ENCODE assay signal across 21 mouse cellular contexts in the genomic region with DNA sequence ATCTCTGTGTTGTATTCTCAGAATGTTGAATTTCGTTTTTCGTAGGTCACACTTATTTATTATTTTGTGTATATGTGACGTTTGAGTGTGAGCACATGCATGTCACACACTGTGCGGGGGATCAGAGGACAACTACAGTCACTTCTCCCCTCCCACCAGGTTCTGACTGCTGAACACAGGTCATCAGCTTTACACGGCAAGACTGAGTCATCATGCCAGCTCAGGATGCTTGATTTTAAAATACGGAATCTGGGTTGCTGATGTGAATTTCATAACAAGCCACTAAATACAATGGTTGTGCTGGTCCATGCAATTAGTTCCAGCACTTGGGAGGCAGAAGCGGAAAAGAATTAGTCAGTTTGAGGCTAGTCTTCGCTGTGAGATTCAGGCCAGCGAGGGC. TPM values are rescaled to one million over a fixed set of nuclear protein-coding genes. Genes with fewer than 3 reads are reported as not detected.
DNase-seq lines count a peak whose midpoint lies in the region; ATAC-seq and TF ChIP-seq lines count a peak whose summit lies in the region.
"Had no signal": no experiment of that assay in that cellular context is flagged by ENCODE, and none has a peak within 500 bp of the region (broad histone marks: within the 10 kb centered on the region; RNA-seq: fewer than 3 reads in every experiment).

No protein-coding gene starts in this region.

- DNase-seq in hindbrain, embryonic 10.5 days (ENCODE audit: low spot score): no peak
- DNase-seq in induced T-regulatory cell, adult 2 months (ENCODE audit: low read depth): peak; percentile 31
- no peak for DNase-seq in left cerebral cortex, postnatal 4 days
- DNase-seq: adrenal gland, adult 2 months; cerebellum, adult 11-12 months; cerebellum, postnatal 36 days; embryo, embryonic 11 days; kidney, adult 8-10 months; kidney, postnatal 10 days; liver, postnatal 0 days had no signal

- H3K4me1 ChIP-seq in hindbrain, embryonic 15.5 days (replicated peaks): peaks cover 26% of the 10 kb centered on the region
- peaks cover 27% of the 10 kb centered on the region for H3K4me1 ChIP-seq in hindbrain, embryonic 10.5 days (replicated peaks)
- H3K4me1 ChIP-seq in E14TG2a.4 (replicated peaks; ENCODE audit: low read depth, low read length): peaks cover 47% of the 10 kb centered on the region
- H3K4me1 ChIP-seq in intestine, embryonic 16.5 days (ENCODE audit: control insufficient read depth, insufficient read depth, low read length): peaks cover 5% of the 10 kb centered on the region

- no peak for TF ChIP-seq CTCF in E14TG2a.4 (conservative IDR thresholded peaks at IDR 0.05; ENCODE audit: low read length)

- intact Hi-C loops in left cerebral cortex, postnatal 4 days (cut with DNase I): no loop called here

- no peaks in the 10 kb centered on the region for H3K9me3 ChIP-seq in hindbrain, embryonic 15.5 days
- H3K9me3 ChIP-seq in hindbrain, embryonic 10.5 days: no peaks in the 10 kb centered on the region
- no peaks in the 10 kb centered on the region for H3K9me3 ChIP-seq in E14TG2a.4 (ENCODE audit: low read length)
- no peaks in the 10 kb centered on the region for H3K9me3 ChIP-seq in intestine, embryonic 16.5 days (ENCODE audit: control insufficient read depth, low read length)
- H3K9me3 ChIP-seq: heart, embryonic 10.5 days; limb, embryonic 12.5 days; midbrain, embryonic 12.5 days; neural tube, embryonic 15.5 days had no signal

- H3K36me3 ChIP-seq in hindbrain, embryonic 15.5 days: peaks cover 10% of the 10 kb centered on the region
- H3K36me3 ChIP-seq in hindbrain, embryonic 10.5 days: peaks cover 17% of the 10 kb centered on the region
- peaks cover 8% of the 10 kb centered on the region for H3K36me3 ChIP-seq in E14TG2a.4 (ENCODE audit: insufficient read depth, low read length)
- no peaks in the 10 kb centered on the region for H3K36me3 ChIP-seq in intestine, embryonic 16.5 days (ENCODE audit: control insufficient read depth, insufficient read depth, low read length)
- H3K36me3 ChIP-seq: limb, embryonic 12.5 days had no signal

- 0 out of 2 replicates have a peak overlapping the region, but pooled peaks have one; percentile 1 for H3K27ac ChIP-seq in hindbrain, embryonic 15.5 days (replicated peaks)
- no peak overlapping the region for H3K27ac ChIP-seq in hindbrain, embryonic 10.5 days
- H3K27ac ChIP-seq in intestine, embryonic 16.5 days (ENCODE audit: low read length): no peak overlapping the region
- H3K27ac ChIP-seq: heart, embryonic 10.5 days; limb, embryonic 12.5 days had no signal

- H3K4me2 ChIP-seq in hindbrain, embryonic 15.5 days: no peak overlapping the region
- H3K4me2 ChIP-seq in intestine, embryonic 16.5 days (ENCODE audit: low read depth, low read length): no peak overlapping the region
- H3K4me2 ChIP-seq: limb, embryonic 12.5 days; liver, embryonic 11.5 days; midbrain, embryonic 12.5 days had no signal

- WGBS in hindbrain, embryonic 15.5 days: 84% methylated on average over 9 of the region's 9 CpGs
- WGBS in hindbrain, embryonic 10.5 days: 90% methylated on average over 9 of the region's 9 CpGs
- WGBS in intestine, embryonic 16.5 days: 90% methylated on average over 9 of the region's 9 CpGs

- no peak for ATAC-seq in hindbrain, embryonic 15.5 days (ENCODE audit: low FRiP score, low read depth)
- ATAC-seq in megakaryocyte, adult 5-6 weeks (ENCODE audit: poor library complexity, severe bottlenecking): no peak
- no peak for ATAC-seq in intestine, embryonic 16.5 days
- ATAC-seq: liver, postnatal 0 days; lung, postnatal 0 days; Patski had no signal

- H3K27me3 ChIP-seq in hindbrain, embryonic 15.5 days: no peaks in the 10 kb centered on the region
- no peaks in the 10 kb centered on the region for H3K27me3 ChIP-seq in hindbrain, embryonic 10.5 days (ENCODE audit: insufficient read depth, poor library complexity, severe bottlenecking)
- peaks cover 8% of the 10 kb centered on the region; the same call in 1 of the 2 replicates for H3K27me3 ChIP-seq in E14TG2a.4 (ENCODE audit: insufficient read depth, low read length)
- no peaks in the 10 kb centered on the region for H3K27me3 ChIP-seq in intestine, embryonic 16.5 days (replicated peaks; ENCODE audit: control insufficient read depth, insufficient read depth, low read length)
- H3K27me3 ChIP-seq: limb, embryonic 12.5 days; midbrain, embryonic 12.5 days; neural tube, embryonic 15.5 days; Patski had no signal

- H3K9ac ChIP-seq in hindbrain, embryonic 15.5 days: no peak overlapping the region
- H3K9ac ChIP-seq in intestine, embryonic 16.5 days (ENCODE audit: low read depth, low read length): no peak overlapping the region
- H3K9ac ChIP-seq: limb, embryonic 12.5 days; liver, postnatal 0 days; midbrain, embryonic 12.5 days; neural tube, embryonic 15.5 days had no signal

- no peak overlapping the region for H3K4me3 ChIP-seq in hindbrain, embryonic 15.5 days
- H3K4me3 ChIP-seq in hindbrain, embryonic 10.5 days: no peak overlapping the region
- H3K4me3 ChIP-seq in E14TG2a.4 (replicated peaks; ENCODE audit: low read length): peak overlapping the region; percentile 41; the same call in 1 of the 2 replicates
- H3K4me3 ChIP-seq in intestine, embryonic 16.5 days (ENCODE audit: low read length): no peak overlapping the region
- H3K4me3 ChIP-seq: heart, embryonic 10.5 days; limb, embryonic 12.5 days; midbrain, embryonic 12.5 days; neural tube, embryonic 15.5 days had no signal

RNA-seq across cellular contexts. Expression of a gene that starts 15.9 kb away (rescaled TPM):
- polyA plus RNA-seq in hindbrain, embryonic 15.5 days (2015; fragmentation: Nextera tagmentation; extraction: Ambion mirVana): 25.9 and 29.9 TPM in 2 replicates
- 7.8 and 10.7 TPM in 2 replicates for polyA plus RNA-seq in hindbrain, embryonic 10.5 days (2016; fragmentation: Nextera tagmentation; extraction: Ambion mirVana)
- 0.64 and 1.1 TPM in 2 replicates for total RNA-seq in megakaryocyte, adult 5-6 weeks (2015)
- total RNA-seq in megakaryocyte, adult 5-6 weeks (2017): 1.2 and 1.6 TPM in 2 replicates
- 10 to 100 TPM; 65.3 to 72.8 TPM for total RNA-seq in left cerebral cortex, postnatal 4 days (2021)
- 4.2 and 4.5 TPM in 2 replicates for polyA plus RNA-seq in intestine, embryonic 16.5 days (2015; fragmentation: Nextera tagmentation; extraction: Ambion mirVana)

RNA-seq across cellular contexts. Expression of a gene that starts 16.9 kb away (rescaled TPM):
- polyA plus RNA-seq in hindbrain, embryonic 15.5 days (2015; fragmentation: Nextera tagmentation; extraction: Ambion mirVana): 26.5 and 29.0 TPM in 2 replicates
- 35.9 and 47.5 TPM in 2 replicates for polyA plus RNA-seq in hindbrain, embryonic 10.5 days (2016; fragmentation: Nextera tagmentation; extraction: Ambion mirVana)
- total RNA-seq in megakaryocyte, adult 5-6 weeks (2015): 7.7 and 9.1 TPM in 2 replicates
- 17.3 and 18.7 TPM in 2 replicates for total RNA-seq in megakaryocyte, adult 5-6 weeks (2017)
- total RNA-seq in left cerebral cortex, postnatal 4 days (2021): 10 to 100 TPM; 37.7 to 42.4 TPM
- polyA plus RNA-seq in intestine, embryonic 16.5 days (2015; fragmentation: Nextera tagmentation; extraction: Ambion mirVana): 44.0 and 48.1 TPM in 2 replicates

RNA-seq across cellular contexts. Expression of a gene that starts 44.6 kb away (rescaled TPM):
- polyA plus RNA-seq in hindbrain, embryonic 15.5 days (2015; fragmentation: Nextera tagmentation; extraction: Ambion mirVana): 13.5 and 14.1 TPM in 2 replicates
- polyA plus RNA-seq in hindbrain, embryonic 10.5 days (2016; fragmentation: Nextera tagmentation; extraction: Ambion mirVana): 18.7 and 19.2 TPM in 2 replicates
- 13.4 and 15.9 TPM in 2 replicates for total RNA-seq in megakaryocyte, adult 5-6 weeks (2015)
- total RNA-seq in megakaryocyte, adult 5-6 weeks (2017): 18.3 and 20.5 TPM in 2 replicates
- 10 to 100 TPM; 30.5 to 31.2 TPM for total RNA-seq in left cerebral cortex, postnatal 4 days (2021)
- 10.7 and 11.4 TPM in 2 replicates for polyA plus RNA-seq in intestine, embryonic 16.5 days (2015; fragmentation: Nextera tagmentation; extraction: Ambion mirVana)

RNA-seq across cellular contexts. Expression of a gene that starts 44.7 kb away (rescaled TPM):
- 36.3 and 38.3 TPM in 2 replicates for polyA plus RNA-seq in hindbrain, embryonic 15.5 days (2015; fragmentation: Nextera tagmentation; extraction: Ambion mirVana)
- 17.6 and 24.4 TPM in 2 replicates for polyA plus RNA-seq in hindbrain, embryonic 10.5 days (2016; fragmentation: Nextera tagmentation; extraction: Ambion mirVana)
- total RNA-seq in megakaryocyte, adult 5-6 weeks (2015): 6.1 and 7.7 TPM in 2 replicates
- 3.3 and 8.5 TPM in 2 replicates for total RNA-seq in megakaryocyte, adult 5-6 weeks (2017)
- total RNA-seq in left cerebral cortex, postnatal 4 days (2021): 10 to 100 TPM; 65.6 to 66.2 TPM
- 18.0 and 19.6 TPM in 2 replicates for polyA plus RNA-seq in intestine, embryonic 16.5 days (2015; fragmentation: Nextera tagmentation; extraction: Ambion mirVana)

RNA-seq across cellular contexts. Expression of a gene that starts 50.3 kb away (rescaled TPM):
- 8.7 and 9.7 TPM in 2 replicates for polyA plus RNA-seq in hindbrain, embryonic 15.5 days (2015; fragmentation: Nextera tagmentation; extraction: Ambion mirVana)
- polyA plus RNA-seq in hindbrain, embryonic 10.5 days (2016; fragmentation: Nextera tagmentation; extraction: Ambion mirVana): 5.4 and 7.4 TPM in 2 replicates
- total RNA-seq in megakaryocyte, adult 5-6 weeks (2015): 14.5 and 17.0 TPM in 2 replicates
- 3.8 and 6.1 TPM in 2 replicates for total RNA-seq in megakaryocyte, adult 5-6 weeks (2017)
- 10 to 100 TPM; 36.7 to 36.8 TPM for total RNA-seq in left cerebral cortex, postnatal 4 days (2021)
- 3.1 and 4.0 TPM in 2 replicates for polyA plus RNA-seq in intestine, embryonic 16.5 days (2015; fragmentation: Nextera tagmentation; extraction: Ambion mirVana)
